Mouse (Mus musculus) CH12.LX (cell line): Measurements from ENCODE around the gene Pou5f2. TPM values are rescaled to one million over a fixed set of nuclear protein-coding genes. Genes with fewer than 3 reads are reported as not detected.

Experiments
- DNase-seq: peaks from one replicate; pipeline ENCODE4 v3.0.0-alpha.2; 2013; ENCODE audit errors: extremely low read depth
- H3K27ac ChIP-seq: 2 replicates; pipeline ENCODE4 v1.5.1; 2012; ENCODE audit warnings: low read depth, mild to moderate bottlenecking, control low read depth, moderate library complexity; ENCODE audit not compliant: insufficient read depth
- H3K27me3 ChIP-seq: replicated peaks from 2 replicates; pipeline ENCODE3; 2012; ENCODE audit warnings: inconsistent platforms
- H3K36me3 ChIP-seq, 2 experiments: replicated peaks in 1 of 2; 2 replicates each; pipeline versions ENCODE3 to v1.6.1; 2012; ENCODE audit warnings: inconsistent platforms in 1 of 2, low read length in 1 of 2, mild to moderate bottlenecking in 1 of 2, mixed read lengths in 1 of 2, moderate library complexity in 1 of 2; ENCODE audit not compliant: control insufficient read depth in 1 of 2, insufficient read depth in 1 of 2
- H3K4me1 ChIP-seq, 2 experiments: 2 replicates each; pipeline ENCODE4 v1.6.1; 2012; ENCODE audit warnings: inconsistent platforms in 1 of 2, moderate library complexity in 1 of 2; ENCODE audit not compliant: insufficient read depth in 2 of 2, control insufficient read depth in 1 of 2
- H3K4me2 ChIP-seq: 2 replicates; pipeline ENCODE4 v1.6.1; 2012; ENCODE audit warnings: low read depth, mild to moderate bottlenecking, control low read depth; ENCODE audit not compliant: poor library complexity, insufficient read depth, severe bottlenecking
- H3K4me3 ChIP-seq, 3 experiments: fragments of 150-350 bp in 1 of 3; sonication (generic) in 1 of 3; replicated peaks in 1 of 3; 2 replicates each; pipeline versions ENCODE3 to v1.5.1; 2011 to 2012; ENCODE audit warnings: low read depth in 2 of 3, low read length in 2 of 3, mild to moderate bottlenecking in 2 of 3, moderate library complexity in 2 of 3, control low read depth in 1 of 3, improper control_type of control experiment in 1 of 3, inconsistent platforms in 1 of 3, mixed read lengths in 1 of 3; ENCODE audit not compliant: poor library complexity in 1 of 3
- H3K79me2 ChIP-seq: replicated peaks from 2 replicates; pipeline ENCODE4 v1.6.1; 2012; ENCODE audit warnings: mild to moderate bottlenecking, moderate library complexity; ENCODE audit not compliant: control insufficient read depth, poor library complexity, insufficient read depth, severe bottlenecking; ENCODE audit errors: extremely low read depth
- H3K9ac ChIP-seq: 2 replicates; pipeline ENCODE4 v1.6.1; 2012; ENCODE audit warnings: low read depth, mild to moderate bottlenecking, control low read depth, moderate library complexity; ENCODE audit not compliant: insufficient read depth
- H3K9me3 ChIP-seq: replicated peaks from 2 replicates; pipeline ENCODE3; 2012; ENCODE audit warnings: low read length, inconsistent platforms, mixed read lengths
- BHLHE40 ChIP-seq: IDR thresholded peaks from 2 replicates; pipeline ENCODE4 v1.6.1; 2011; ENCODE audit warnings: mild to moderate bottlenecking, low read depth, low read length, improper control_type of control experiment
- CHD1 ChIP-seq: IDR thresholded peaks from 2 replicates; pipeline ENCODE4 v1.6.1; 2012; ENCODE audit warnings: low read depth, low read length, improper control_type of control experiment, inconsistent platforms
- CHD2 ChIP-seq: IDR thresholded peaks from 2 replicates; pipeline ENCODE4 v1.6.1; 2011; ENCODE audit warnings: low read length, improper control_type of control experiment
- CTCF ChIP-seq, 2 experiments: IDR thresholded peaks in 1 of 2; conservative IDR thresholded peaks in 1 of 2; 2 replicates each; pipeline ENCODE4 v1.5.1; 2011 to 2012; ENCODE audit warnings: low read depth in 2 of 2, low read length in 2 of 2, improper control_type of control experiment in 1 of 2, inconsistent platforms in 1 of 2, mild to moderate bottlenecking in 1 of 2, moderate library complexity in 1 of 2
- ELF1 ChIP-seq: IDR thresholded peaks from 2 replicates; pipeline ENCODE4 v1.6.1; 2014; ENCODE audit warnings: low read depth, mild to moderate bottlenecking, inconsistent platforms, low read length, improper control_type of control experiment
- EP300 ChIP-seq: IDR thresholded peaks from 2 replicates; pipeline ENCODE4 v1.6.1; 2011; ENCODE audit warnings: low read length, improper control_type of control experiment
- GABPA ChIP-seq: IDR thresholded peaks from 2 replicates; pipeline ENCODE4 v1.6.1; 2012; ENCODE audit warnings: low read depth, low read length, improper control_type of control experiment, inconsistent platforms; ENCODE audit not compliant: insufficient replicate concordance
- JUN ChIP-seq: IDR thresholded peaks from 2 replicates; pipeline ENCODE4 v1.6.1; 2011; ENCODE audit warnings: low read depth, mild to moderate bottlenecking, low read length, improper control_type of control experiment, moderate library complexity; ENCODE audit not compliant: insufficient read depth
- JUND ChIP-seq: conservative IDR thresholded peaks from 2 replicates; pipeline ENCODE4 v1.6.1; 2011; ENCODE audit warnings: low read depth, low read length, improper control_type of control experiment
- MAFK ChIP-seq: IDR thresholded peaks from 2 replicates; pipeline ENCODE4 v1.6.1; 2011; ENCODE audit warnings: low read length, improper control_type of control experiment; ENCODE audit not compliant: insufficient replicate concordance
- MAX ChIP-seq: IDR thresholded peaks from 2 replicates; pipeline ENCODE4 v1.6.1; 2011; ENCODE audit warnings: low read length, improper control_type of control experiment
- MEF2A ChIP-seq: IDR thresholded peaks from 2 replicates; pipeline ENCODE4 v1.6.1; 2014; ENCODE audit warnings: low read depth, mild to moderate bottlenecking, inconsistent platforms, low read length, improper control_type of control experiment, borderline replicate concordance
- NRF1 ChIP-seq: IDR thresholded peaks from 2 replicates; pipeline ENCODE4 v1.6.1; 2014; ENCODE audit warnings: low read depth, mild to moderate bottlenecking, inconsistent platforms, low read length, improper control_type of control experiment, moderate library complexity
- PAX5 ChIP-seq: IDR thresholded peaks from 2 replicates; pipeline ENCODE4 v1.6.1; 2012; ENCODE audit warnings: low read length, inconsistent platforms, mixed read lengths
- POLR2AphosphoS2 ChIP-seq: IDR thresholded peaks from 2 replicates; pipeline ENCODE4 v1.6.1; 2011; ENCODE audit warnings: low read depth, low read length, improper control_type of control experiment
- RAD21 ChIP-seq: IDR thresholded peaks from 2 replicates; pipeline ENCODE4 v1.6.1; 2011; ENCODE audit warnings: low read depth, mild to moderate bottlenecking, low read length, improper control_type of control experiment, moderate library complexity
- RCOR1 ChIP-seq: conservative IDR thresholded peaks from 2 replicates; pipeline ENCODE4 v1.6.1; 2012; ENCODE audit warnings: low read depth, mild to moderate bottlenecking, inconsistent platforms, low read length, improper control_type of control experiment
- SMC3 ChIP-seq: IDR thresholded peaks from 2 replicates; pipeline ENCODE4 v1.6.1; 2011; ENCODE audit warnings: low read depth, low read length, improper control_type of control experiment
- TBP ChIP-seq: conservative IDR thresholded peaks from 2 replicates; pipeline ENCODE4 v1.6.1; 2011; ENCODE audit warnings: low read depth, low read length, improper control_type of control experiment
- TCF12 ChIP-seq: IDR thresholded peaks from 2 replicates; pipeline ENCODE4 v1.6.1; 2014; ENCODE audit warnings: low read depth, mild to moderate bottlenecking, inconsistent platforms, low read length, improper control_type of control experiment
- dilution Hi-C: fragments of 300-500 bp; cut with MboI; formaldehyde crosslinking; loops from 2 replicates; pipeline ENCODE4 v1.14.3; 2020; ENCODE audit warnings: low sequenced_read_pairs; ENCODE audit not compliant: extremely low pct_unique_long_range_greater_than_20kb, extremely low pct_ligation_motif_present
- in situ Hi-C: fragments of 300-500 bp; cut with MboI; formaldehyde crosslinking; loops from 3 replicates; pipeline ENCODE4 v1.14.3; 2019; ENCODE audit warnings: low sequenced_read_pairs, low pct_ligation_motif_present, low pct_unique_long_range_greater_than_20kb, mixed read lengths
- polyA plus RNA-seq: library from polyadenylated mRNA; unstranded; fragments of >175 nt; gene quantifications from 2 replicates; pipeline ENCODE4 v1.2.1, GENCODE M21; 2012; ENCODE audit warnings: low read depth; ENCODE audit not compliant: insufficient read length
- total RNA-seq, 2 experiments: library from RNA; depleted of rRNA; stranded (reverse); fragments of 300-350 nt in 1 of 2; fragments of >200 nt in 1 of 2; gene quantifications; 2 replicates each; pipeline ENCODE4 v1.2.3; 2012 to 2014

Gene Pou5f2
- total and polyA plus RNA-seq, 3 experiments = 0.25 TPM; not detected in 2

DNA sequence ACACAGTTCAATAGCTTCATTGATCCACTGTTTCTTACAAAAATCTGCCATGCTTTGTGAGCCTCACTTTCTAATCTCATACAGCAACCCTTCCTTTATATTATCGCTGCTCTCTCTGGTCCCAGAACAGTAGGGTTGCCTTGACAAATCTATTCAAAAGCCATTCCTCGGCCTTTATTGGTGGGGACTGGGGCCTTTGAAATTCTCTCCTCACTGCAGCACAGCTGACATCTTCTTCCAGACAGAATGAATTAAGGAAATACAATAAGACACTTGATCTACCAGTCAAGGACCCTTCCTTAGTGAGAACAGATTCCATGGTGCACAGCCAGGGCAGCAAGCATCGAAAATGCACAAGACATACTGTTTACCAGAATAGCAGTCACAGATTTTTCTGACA is 19.4 kb upstream of the Pou5f2 start:
- Histone ChIP-seq H3K9ac (no peak overlapping the region), H3K9me3 (no peaks in the 10 kb centered on the region), H3K27me3 (no peaks in the 10 kb centered on the region), H3K36me3 (peaks cover 0 to 19% of the 10 kb centered on the region in 2 experiments), H3K79me2 (no peaks in the 10 kb centered on the region), H3K27ac (no peak overlapping the region), H3K4me1 (no peaks in the 10 kb centered on the region), H3K4me2 (no peak overlapping the region), H3K4me3 (no peak overlapping the region)
- in situ Hi-C loops (no loop called here), dilution Hi-C loops (no loop called here)
- TF ChIP-seq RAD21 (no peak), CHD1 (no peak), POLR2AphosphoS2 (no peak), EP300 (no peak), MAFK (no peak), TBP (no peak)
- DNase-seq = no peak

DNA sequence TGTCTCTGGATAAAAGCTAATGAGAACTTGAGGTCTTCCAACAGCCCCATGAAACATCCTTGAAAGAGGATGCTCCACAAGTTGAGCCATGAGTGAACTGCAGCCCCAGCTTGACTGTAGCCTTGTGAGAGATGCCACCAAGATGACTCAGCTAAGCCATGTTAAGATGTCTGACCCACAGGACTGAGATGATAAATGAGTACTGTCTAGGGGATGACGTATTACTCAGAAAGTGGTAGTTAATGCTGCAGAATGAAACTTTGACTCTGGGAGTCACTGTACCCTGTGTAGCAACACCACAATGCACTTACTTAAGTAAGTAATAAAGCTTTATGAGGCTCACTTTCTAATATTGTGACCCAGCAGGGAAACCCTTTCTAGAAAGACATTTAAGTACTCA is 14.5 kb upstream of the Pou5f2 start:
- no peaks in the 10 kb centered on the region for H3K27me3 ChIP-seq
- H3K4me2 ChIP-seq = no peak overlapping the region
- TF ChIP-seq TCF12 (no peak), JUN (no peak), ELF1 (no peak), RCOR1 (no peak), JUND (no peak), BHLHE40 (no peak), PAX5 (no peak), SMC3 (no peak), CTCF (conservative IDR thresholded peaks at IDR 0.05 in 1 of 2, IDR thresholded peaks at IDR 0.05 in 1 of 2; ENCODE audit: low read depth in 2 of 2, low read length in 2 of 2) (no peak), CHD2 (no peak), NRF1 (no peak), MEF2A (no peak), GABPA (no peak), MAX (no peak)
- peaks cover 0 to 15% of the 10 kb centered on the region in 2 experiments for H3K36me3 ChIP-seq
- dilution Hi-C loops (no loop called here), in situ Hi-C loops (no loop called here)
- no peak overlapping the region for H3K9ac ChIP-seq
- H3K4me1 ChIP-seq = no peaks in the 10 kb centered on the region
- H3K79me2 ChIP-seq = no peaks in the 10 kb centered on the region
- no peaks in the 10 kb centered on the region for H3K9me3 ChIP-seq
- no peak for DNase-seq
- H3K4me3 ChIP-seq = no peak overlapping the region
- H3K27ac ChIP-seq = no peak overlapping the region
